Mouse (Mus musculus): Measurements from ENCODE around the gene Kcp.

The Kcp gene

GRCm38 (mm10) chr6:29507447-29508309 lies at the start of gene Kcp:
Kcp (minus strand) TSS chr6:29507952.
- DNase-seq (ENCODE audit: low spot score) = no peak

- no peak for DNase-seq (ENCODE audit: low spot score)
These were observed 49.4 kb upstream of the Kcp start for GRCm38 (mm10) chr6:29557112-29557511.

GRCm38 (mm10) chr6:29552526-29552925 lies 44.8 kb upstream of the Kcp start:
- DNase-seq (ENCODE audit: low spot score) = no peak

DNA sequence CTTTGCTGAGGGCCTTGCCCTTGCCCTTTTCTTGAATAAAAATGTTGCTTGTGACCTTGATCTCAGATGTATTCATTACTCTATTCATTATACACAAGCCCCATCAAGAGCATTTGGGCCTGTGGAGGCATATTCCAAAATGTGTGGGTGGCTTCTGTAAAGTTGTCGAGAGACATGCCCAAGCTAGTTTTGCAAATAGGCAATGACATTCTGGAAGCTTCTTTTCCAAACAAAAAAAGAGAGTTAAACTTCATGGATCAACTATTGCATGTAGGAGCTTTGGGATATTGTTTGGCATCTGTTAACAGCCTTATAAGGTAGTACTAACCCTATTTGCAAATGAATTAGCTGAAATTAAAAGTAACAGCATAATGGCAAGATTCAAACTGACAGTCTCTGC lies 40.3 kb upstream of the Kcp start:
- no peak for DNase-seq (ENCODE audit: low spot score)

DNA sequence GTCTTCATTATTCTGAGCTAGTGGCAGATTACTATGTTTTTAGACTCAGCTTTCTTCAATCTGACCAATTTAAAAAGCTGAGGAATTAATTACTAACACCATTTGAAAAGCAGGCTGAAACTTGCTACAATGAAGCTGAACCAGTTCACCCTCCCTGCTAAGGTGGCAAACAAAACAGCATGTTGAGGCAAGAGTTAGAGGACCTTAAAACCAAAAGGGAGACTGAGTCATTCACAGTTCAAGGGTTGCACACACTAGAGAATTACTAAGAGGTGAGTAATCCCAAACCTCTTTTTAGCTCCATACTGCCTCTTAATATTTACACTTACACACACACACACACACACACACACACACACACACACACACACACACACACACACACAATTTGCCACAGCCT lies 39.8 kb upstream of the Kcp start:
- no peak for DNase-seq (ENCODE audit: low spot score)

GRCm38 (mm10) chr6:29545611-29546010 lies 37.9 kb upstream of the Kcp start:
- DNase-seq (ENCODE audit: low spot score) = no peak

GRCm38 (mm10) chr6:29540956-29541355 lies 33.2 kb upstream of the Kcp start:
- DNase-seq (ENCODE audit: low spot score) = no peak

GRCm38 (mm10) chr6:29540223-29540622 lies 32.5 kb upstream of the Kcp start:
- no peak for DNase-seq (ENCODE audit: low spot score)

DNA sequence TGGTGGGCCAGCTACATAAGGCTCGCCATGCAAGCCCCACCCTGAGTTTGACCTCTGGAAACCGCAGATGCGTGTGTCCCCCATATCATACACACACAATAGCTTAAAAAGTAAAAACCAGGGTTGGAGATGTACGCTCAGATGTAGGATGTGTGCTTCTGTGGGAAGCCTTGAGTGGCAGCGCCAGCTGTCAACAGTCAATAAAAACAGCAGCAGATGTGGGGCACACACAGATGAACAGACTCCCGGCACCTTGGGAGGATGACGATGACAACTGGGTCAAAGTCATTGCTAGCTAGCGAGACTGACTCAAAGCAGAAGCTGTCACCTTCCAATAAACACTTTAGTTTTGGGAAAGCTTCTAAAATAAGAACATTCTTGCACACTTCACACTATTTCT lies 31.8 kb upstream of the Kcp start:
- DNase-seq (ENCODE audit: low spot score) = no peak

GRCm38 (mm10) chr6:29537221-29537620 lies 29.5 kb upstream of the Kcp start:
- DNase-seq (ENCODE audit: low spot score) = no peak

GRCm38 (mm10) chr6:29536651-29537193 lies 29.0 kb upstream of the Kcp start:
- no peak for DNase-seq (ENCODE audit: low spot score)

DNA sequence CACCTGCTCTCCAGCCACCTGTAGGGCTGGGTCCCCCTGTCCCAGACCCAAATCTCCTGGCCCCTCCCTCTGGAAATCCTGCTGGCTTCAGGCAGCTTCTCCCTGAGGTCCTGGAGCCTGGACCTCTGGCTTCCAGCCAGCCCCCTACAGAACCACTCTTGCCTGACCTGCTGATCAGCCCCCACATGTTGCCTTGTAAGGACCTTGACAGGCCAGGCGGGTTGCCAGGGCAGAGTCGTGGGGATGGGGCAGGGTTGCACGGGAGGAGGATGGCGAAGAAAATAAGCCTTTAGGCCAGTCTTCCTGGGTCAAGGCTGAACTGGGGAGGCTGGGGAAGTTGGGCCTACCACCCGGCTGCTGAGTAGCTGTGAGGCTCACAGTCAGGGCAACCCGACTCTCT lies 27.6 kb upstream of the Kcp start:
- no peak for DNase-seq (ENCODE audit: low spot score)

DNA sequence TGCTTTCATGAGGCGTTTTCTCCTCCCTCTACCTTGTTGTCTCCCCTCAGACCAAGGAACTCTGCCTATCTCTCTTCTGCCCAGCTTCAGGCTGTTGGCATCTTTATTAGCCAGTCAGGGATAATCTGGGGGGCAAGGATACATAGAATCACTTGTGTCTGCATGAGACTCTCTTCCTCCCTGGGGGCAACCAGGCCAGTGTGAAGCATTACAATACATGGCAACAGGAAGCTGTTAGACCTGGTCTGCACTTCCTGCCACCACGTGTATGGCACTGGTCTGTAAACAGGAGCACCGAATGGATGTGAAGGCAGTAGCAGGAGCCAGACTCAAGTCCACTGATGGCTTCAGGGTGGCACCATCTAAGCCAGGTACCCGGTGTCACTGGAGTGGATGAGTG lies 22.3 kb upstream of the Kcp start:
- DNase-seq (ENCODE audit: low spot score) = no peak

DNA sequence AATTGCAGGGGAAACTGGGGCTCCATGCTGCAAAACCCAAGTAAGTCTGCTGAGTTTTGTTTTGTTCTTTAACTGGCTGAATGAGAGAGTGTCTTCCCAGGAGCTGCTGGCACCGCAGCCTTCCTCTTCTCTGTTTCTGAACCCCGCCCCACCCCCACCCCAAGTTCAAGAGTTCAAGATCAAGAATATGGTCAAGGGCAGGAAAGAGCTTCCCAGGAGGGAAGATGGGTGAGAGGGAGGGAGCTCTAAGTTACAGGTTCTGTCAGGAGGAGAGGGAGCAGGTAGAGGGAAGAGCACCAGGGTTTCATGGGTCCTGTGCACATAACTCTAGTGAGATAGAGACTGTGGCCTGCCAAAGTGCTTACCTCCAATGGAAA lies 21.7 kb upstream of the Kcp start:
- DNase-seq (ENCODE audit: low spot score) = no peak

DNA sequence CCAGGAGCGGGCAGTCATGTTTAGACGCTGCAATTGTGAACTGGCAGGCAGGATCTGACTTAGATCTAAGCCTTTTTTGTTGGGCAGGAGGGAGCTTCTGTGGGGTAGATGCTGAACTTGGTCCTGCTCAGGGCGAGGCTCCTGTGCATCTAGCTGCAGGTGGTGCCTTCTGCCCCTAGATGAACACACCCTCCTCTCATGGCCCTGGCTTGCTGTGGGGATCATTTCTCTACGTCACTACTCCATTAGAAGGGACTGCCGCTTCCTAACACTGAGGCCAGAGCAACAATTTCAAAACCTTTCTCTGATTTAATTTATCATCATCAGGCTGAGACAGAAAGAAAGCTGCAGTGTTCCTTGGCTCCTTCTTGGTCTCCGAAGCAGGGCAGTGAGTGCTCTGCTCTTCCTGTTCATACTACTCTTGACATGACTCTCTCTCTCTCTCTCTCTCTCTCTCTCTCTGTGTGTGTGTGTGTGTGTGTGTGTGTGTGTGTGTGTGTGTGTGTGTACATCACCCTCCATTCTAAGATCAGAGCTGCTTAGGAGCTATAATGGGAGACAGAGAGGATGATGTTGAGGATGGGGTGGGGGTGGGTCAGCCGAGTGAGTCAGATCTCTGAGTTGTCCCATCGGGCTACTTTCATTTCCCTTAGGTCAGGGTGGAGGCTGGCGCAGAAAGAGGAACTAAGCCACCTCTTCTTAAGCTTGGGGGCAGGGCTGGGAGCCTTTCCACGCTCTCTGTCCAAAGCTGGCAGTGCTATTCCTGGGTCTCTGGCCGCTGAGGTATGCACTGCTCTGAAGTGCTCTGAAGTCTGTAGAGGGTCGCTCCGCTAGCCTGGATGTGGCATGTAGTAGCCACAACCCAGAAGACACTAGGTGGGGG lies 21.1 kb upstream of the Kcp start:
- no peak for DNase-seq (ENCODE audit: low spot score)

DNA sequence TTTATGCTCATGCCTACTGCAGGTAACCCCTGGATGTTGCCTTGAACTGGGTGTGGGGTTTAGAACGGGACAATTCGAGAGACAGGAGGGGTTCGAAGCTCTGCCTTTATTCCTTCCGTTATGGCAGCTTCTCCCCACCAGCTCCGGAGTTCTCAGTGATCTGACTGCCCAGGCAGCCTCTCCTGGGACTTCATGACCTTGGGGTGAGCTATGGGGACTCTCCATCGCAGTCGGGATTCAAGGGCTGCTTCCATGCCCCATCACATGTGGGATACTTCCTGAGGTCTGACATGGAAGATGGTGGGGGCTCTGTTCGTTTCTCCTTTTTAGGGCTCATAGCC lies 20.4 kb upstream of the Kcp start:
- DNase-seq (ENCODE audit: low spot score) = no peak

- DNase-seq (ENCODE audit: low spot score) = no peak
These were observed 19.8 kb upstream of the Kcp start for GRCm38 (mm10) chr6:29527361-29528164.

GRCm38 (mm10) chr6:29526281-29527251 lies 18.8 kb upstream of the Kcp start, which contains the start of gene Irf5:
Irf5 (plus strand) TSS chr6:29526625.
- DNase-seq (ENCODE audit: low spot score) = no peak

DNA sequence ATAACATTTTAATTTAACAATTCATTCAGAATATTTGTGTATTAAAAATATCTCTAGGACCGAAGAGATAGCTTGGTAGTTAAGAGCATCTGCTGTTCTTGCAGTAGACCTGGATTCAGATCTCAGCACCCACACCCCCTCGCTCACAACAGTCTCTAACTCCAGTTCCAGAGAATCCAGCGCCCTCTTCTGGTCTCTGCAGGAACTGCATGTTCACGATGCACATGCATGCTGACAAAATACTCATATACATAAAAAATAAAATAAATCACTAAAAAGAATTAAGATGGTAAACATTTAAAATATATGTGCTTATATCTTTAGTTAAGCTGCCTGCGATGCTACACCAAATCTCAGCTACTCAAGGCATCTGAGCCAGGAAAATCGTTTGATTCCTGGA lies 17.5 kb upstream of the Kcp start:
- DNase-seq (ENCODE audit: low spot score) = no peak

DNA sequence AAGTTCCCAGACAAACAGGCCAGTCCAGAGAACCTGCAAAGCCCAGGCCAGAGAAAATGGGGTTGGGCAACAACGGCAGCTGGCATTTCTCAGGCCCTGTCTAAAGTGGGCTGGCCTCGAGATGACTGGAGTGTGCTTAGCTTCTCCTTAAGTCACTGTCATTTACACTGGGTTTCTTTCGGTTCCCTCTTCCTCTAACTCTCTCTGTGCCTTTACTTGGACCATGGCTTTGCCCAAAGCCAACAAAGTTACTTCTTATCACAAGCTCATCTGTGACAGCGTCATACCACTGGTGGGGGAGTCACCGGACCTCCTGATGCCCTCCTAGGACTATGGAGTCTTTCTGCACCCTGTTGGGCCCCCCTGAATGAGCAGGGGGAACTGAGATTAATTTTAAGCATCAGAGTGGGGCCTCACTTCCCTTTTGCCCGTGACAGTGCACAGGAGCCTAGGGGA lies 16.3 kb upstream of the Kcp start:
- no peak for DNase-seq (ENCODE audit: low spot score)

Measured in c-Kit-positive CD71-positive TER-119-positive erythroid progenitor cells, embryonic 14.5 days (primary cell).